Comparison of ENCODE assay signal across 8 mouse cellular contexts in the genomic region with DNA sequence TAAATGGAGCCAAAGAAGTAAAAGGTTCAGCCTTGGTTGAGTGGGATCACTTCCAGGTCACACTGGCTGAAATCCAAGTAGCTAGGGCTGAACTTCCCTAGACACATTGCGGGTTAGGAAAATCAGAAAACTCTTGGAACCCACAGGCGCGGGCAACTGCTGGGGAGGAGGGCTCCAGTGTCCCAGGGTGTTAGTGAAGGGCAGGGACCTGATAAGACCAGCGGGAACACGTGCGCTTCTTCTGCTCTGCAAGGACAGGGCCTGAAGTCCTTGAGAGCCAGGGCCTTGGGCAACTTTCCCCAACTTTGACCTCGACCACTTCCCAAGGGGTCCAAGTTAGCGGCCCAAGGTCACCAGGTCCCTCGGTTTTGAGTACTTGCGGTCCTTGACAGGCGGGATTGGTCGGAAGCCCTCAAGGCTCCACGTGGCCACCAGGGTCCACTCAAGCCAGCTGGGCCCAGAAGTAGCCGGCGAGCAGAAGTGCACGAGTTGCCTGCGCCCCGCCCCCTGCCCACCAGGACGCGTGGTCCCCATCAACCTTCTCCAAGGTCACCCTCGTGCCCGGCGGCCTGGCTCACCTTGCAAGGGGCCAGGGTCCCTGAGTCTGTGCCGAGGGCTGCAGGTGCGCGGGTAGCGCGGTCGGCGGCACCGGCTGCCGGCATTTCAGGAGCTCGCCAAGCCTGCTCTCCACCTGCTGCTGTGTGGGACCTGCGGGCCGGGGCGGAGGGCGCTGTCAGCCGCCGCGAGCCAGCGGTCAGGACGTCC. TPM values are rescaled to one million over a fixed set of nuclear protein-coding genes. Genes with fewer than 3 reads are reported as not detected.
DNase-seq lines count a peak whose midpoint lies in the region; ATAC-seq and TF ChIP-seq lines count a peak whose summit lies in the region.

No protein-coding gene starts in this region.

- DNase-seq in cerebellum, postnatal 4 days (ENCODE audit: low spot score in 2 of 2): no peak
- DNase-seq in cerebellum, adult 8-10 months: peak; percentile 61
- peak; percentile 84 for DNase-seq in gastrocnemius, adult 2 months
- no peak for DNase-seq in liver, embryonic 13.5 days
- DNase-seq in naive thymus-derived CD4-positive, alpha-beta T cell, adult 2 months (ENCODE audit: low read depth): peak; percentile 36
- DNase-seq in frontal cortex, postnatal 10 days (ENCODE audit: low spot score in 2 of 2): no peak

- H3K9ac ChIP-seq in hindbrain, embryonic 16.5 days (ENCODE audit: low read depth, low read length): peak overlapping the region; percentile 87
- peak overlapping the region; percentile 80 for H3K9ac ChIP-seq in liver, embryonic 13.5 days

- 2% methylated on average over 41 of the region's 42 CpGs for WGBS in hindbrain, embryonic 16.5 days
- under 1% methylated on average over 42 of the region's 42 CpGs for WGBS in liver, embryonic 13.5 days (ENCODE audit: insufficient replicate concordance)

- intact Hi-C loops in gastrocnemius, adult 2 months (cut with DNase I): loop anchor here (5.0 kb wide), 1 partner anchor 36 kb away; a partner anchor contains a TSS

- H3K4me3 ChIP-seq in gastrocnemius, adult 2 months: peak overlapping the region; percentile 85
- peak overlapping the region; percentile 97 for H3K4me3 ChIP-seq in hindbrain, embryonic 16.5 days (ENCODE audit: low read length)
- peak overlapping the region; percentile 74 for H3K4me3 ChIP-seq in liver, embryonic 13.5 days (replicated peaks)

- H3K4me1 ChIP-seq in hindbrain, embryonic 16.5 days (ENCODE audit: control insufficient read depth, insufficient read depth, low read depth, low read length): peaks cover 18% of the 10 kb centered on the region
- H3K4me1 ChIP-seq in liver, embryonic 13.5 days (replicated peaks): peaks cover 36% of the 10 kb centered on the region

- peak overlapping the region; percentile 99 for H3K27ac ChIP-seq in gastrocnemius, adult 2 months
- H3K27ac ChIP-seq in hindbrain, embryonic 16.5 days (ENCODE audit: low read depth, low read length): peak overlapping the region; percentile 77
- peak overlapping the region; percentile 74 for H3K27ac ChIP-seq in liver, embryonic 13.5 days

- H3K36me3 ChIP-seq in hindbrain, embryonic 16.5 days (ENCODE audit: control insufficient read depth, insufficient read depth, low read length): no peaks in the 10 kb centered on the region
- peaks cover 22% of the 10 kb centered on the region for H3K36me3 ChIP-seq in liver, embryonic 13.5 days

- H3K9me3 ChIP-seq in hindbrain, embryonic 16.5 days (ENCODE audit: control insufficient read depth, low read length): no peaks in the 10 kb centered on the region
- no peaks in the 10 kb centered on the region for H3K9me3 ChIP-seq in liver, embryonic 13.5 days (replicated peaks)

- TF ChIP-seq CTCF in gastrocnemius, adult 2 months (IDR thresholded peaks at IDR 0.05): no peak

- H3K4me2 ChIP-seq in hindbrain, embryonic 16.5 days (ENCODE audit: low read length): peak overlapping the region; percentile 96
- peak overlapping the region; percentile 90 for H3K4me2 ChIP-seq in liver, embryonic 13.5 days

- no peaks in the 10 kb centered on the region for H3K27me3 ChIP-seq in hindbrain, embryonic 16.5 days (replicated peaks; ENCODE audit: control insufficient read depth, insufficient read depth, low read length)
- H3K27me3 ChIP-seq in liver, embryonic 13.5 days: no peaks in the 10 kb centered on the region

- peak; percentile 26; the same call in 1 of the 2 replicates for ATAC-seq in cerebellum, adult (ENCODE audit: insufficient number of reproducible peaks, low FRiP score, low TSS enrichment)
- ATAC-seq in hindbrain, embryonic 16.5 days: no peak; the same call in 1 of the 2 replicates
- ATAC-seq in liver, embryonic 13.5 days (ENCODE audit: low read depth): peak; percentile 60

RNA-seq across cellular contexts. Expression of a gene that starts 0.5 kb away (rescaled TPM):
- total RNA-seq in gastrocnemius, adult 2 months (2021): 100 to 1,000 TPM in 1 of 2 experiments, 10 to 100 TPM in 1; 85.3 to 117 TPM
- polyA plus RNA-seq in hindbrain, embryonic 16.5 days (2015; fragmentation: Nextera tagmentation; extraction: Ambion mirVana): 34.1 and 38.9 TPM in 2 replicates
- 62.1 and 66.2 TPM in 2 replicates for polyA plus RNA-seq in liver, embryonic 13.5 days (2015; fragmentation: Nextera tagmentation; extraction: Ambion mirVana)

RNA-seq across cellular contexts. Expression of a gene that starts 6.7 kb away (rescaled TPM):
- 1 to 10 TPM in 1 of 2 experiments, under 1 TPM in 1; 0.66 to 1.0 TPM for total RNA-seq in gastrocnemius, adult 2 months (2021)
- 13.1 and 16.2 TPM in 2 replicates for polyA plus RNA-seq in hindbrain, embryonic 16.5 days (2015; fragmentation: Nextera tagmentation; extraction: Ambion mirVana)
- 10.2 and 12.5 TPM in 2 replicates for polyA plus RNA-seq in liver, embryonic 13.5 days (2015; fragmentation: Nextera tagmentation; extraction: Ambion mirVana)

RNA-seq across cellular contexts. Expression of a gene that starts 6.9 kb away (rescaled TPM):
- total RNA-seq in gastrocnemius, adult 2 months (2021): 10 to 100 TPM; 27.7 to 33.7 TPM
- 63.4 and 67.5 TPM in 2 replicates for polyA plus RNA-seq in hindbrain, embryonic 16.5 days (2015; fragmentation: Nextera tagmentation; extraction: Ambion mirVana)
- polyA plus RNA-seq in liver, embryonic 13.5 days (2015; fragmentation: Nextera tagmentation; extraction: Ambion mirVana): 43.9 and 46.9 TPM in 2 replicates

RNA-seq across cellular contexts. Expression of a gene that starts 12.6 kb away (rescaled TPM):
- total RNA-seq in gastrocnemius, adult 2 months (2021): under 1 TPM; 0.26 to 0.75 TPM
- 0.34 and 0.51 TPM in 2 replicates for polyA plus RNA-seq in hindbrain, embryonic 16.5 days (2015; fragmentation: Nextera tagmentation; extraction: Ambion mirVana)
- polyA plus RNA-seq in liver, embryonic 13.5 days (2015; fragmentation: Nextera tagmentation; extraction: Ambion mirVana): 0.65 and 1.00 TPM in 2 replicates

RNA-seq across cellular contexts. Expression of a gene that starts 23.4 kb away (rescaled TPM):
- total RNA-seq in gastrocnemius, adult 2 months (2021): 10 to 100 TPM; 58.1 to 89.3 TPM
- polyA plus RNA-seq in hindbrain, embryonic 16.5 days (2015; fragmentation: Nextera tagmentation; extraction: Ambion mirVana): 16.9 and 20.3 TPM in 2 replicates
- 12.8 and 13.5 TPM in 2 replicates for polyA plus RNA-seq in liver, embryonic 13.5 days (2015; fragmentation: Nextera tagmentation; extraction: Ambion mirVana)

Comparison
In these comparisons a context has a peak if more than half of its experiments do, and no peak if none do; other contexts are left out.
1. DNase-seq: peak in cerebellum, adult 8-10 months (single experiment), gastrocnemius, adult 2 months (single experiment) and naive thymus-derived CD4-positive, alpha-beta T cell, adult 2 months (single experiment); none in cerebellum, postnatal 4 days (0 of 2), liver, embryonic 13.5 days (single experiment) and frontal cortex, postnatal 10 days (0 of 2).
2. Peak in every context shown above with its lines, with median percentiles within 50 percentile points of each other: H3K27ac ChIP-seq and H3K4me3 ChIP-seq.